Mouse (Mus musculus): ENCODE results near the gene Dph1.

Dph1 gene

DNA sequence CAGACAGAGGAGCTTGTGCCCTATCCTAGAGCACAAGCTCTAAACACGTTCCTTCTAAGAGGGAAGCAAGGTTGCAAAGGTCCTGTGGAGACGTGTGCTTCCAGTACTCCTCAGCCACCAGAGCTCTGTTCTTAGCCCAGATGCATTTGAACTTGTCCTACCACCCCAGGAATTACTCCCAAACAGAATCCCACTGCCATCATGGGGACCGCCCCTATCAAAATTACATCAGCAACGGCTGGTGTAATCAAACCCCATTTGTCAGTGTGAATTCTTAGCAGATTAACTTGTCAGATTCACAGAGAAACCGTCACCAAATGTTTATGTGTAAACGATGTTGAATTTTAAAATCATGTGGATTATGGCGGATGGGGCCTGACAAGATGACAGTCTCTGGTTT is 30.1 kb downstream of the Dph1 start:
- DNase-seq (ENCODE audit: low read depth, low spot score) = no peak

GRCm38 (mm10) chr11:75159564-75159963 is 31.5 kb downstream of the Dph1 start:
- DNase-seq (ENCODE audit: low read depth, low spot score) = peak; percentile 41

DNA sequence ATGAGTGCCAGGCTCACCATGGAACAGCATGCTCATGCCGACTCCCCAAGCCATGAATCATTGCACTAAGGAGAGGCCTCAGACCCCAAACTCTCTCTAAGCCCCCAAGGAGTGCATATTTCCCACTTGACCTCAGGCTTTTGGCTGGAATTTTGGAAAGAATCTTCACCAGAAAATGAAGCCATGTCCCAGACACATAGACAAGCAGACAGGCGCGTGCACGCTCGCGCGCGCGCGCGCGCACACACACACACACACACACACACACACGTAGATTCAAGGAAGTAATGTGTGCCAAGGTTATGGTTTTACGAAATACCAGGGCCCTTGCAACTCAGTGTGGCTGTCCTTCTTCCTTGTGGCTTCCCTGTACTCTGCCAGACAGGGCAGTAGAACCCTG is 32.6 kb downstream of the Dph1 start:
- no peak for DNase-seq (ENCODE audit: low read depth, low spot score)

GRCm38 (mm10) chr11:75157901-75158300 is 33.1 kb downstream of the Dph1 start:
- no peak for DNase-seq (ENCODE audit: low read depth, low spot score)

DNA sequence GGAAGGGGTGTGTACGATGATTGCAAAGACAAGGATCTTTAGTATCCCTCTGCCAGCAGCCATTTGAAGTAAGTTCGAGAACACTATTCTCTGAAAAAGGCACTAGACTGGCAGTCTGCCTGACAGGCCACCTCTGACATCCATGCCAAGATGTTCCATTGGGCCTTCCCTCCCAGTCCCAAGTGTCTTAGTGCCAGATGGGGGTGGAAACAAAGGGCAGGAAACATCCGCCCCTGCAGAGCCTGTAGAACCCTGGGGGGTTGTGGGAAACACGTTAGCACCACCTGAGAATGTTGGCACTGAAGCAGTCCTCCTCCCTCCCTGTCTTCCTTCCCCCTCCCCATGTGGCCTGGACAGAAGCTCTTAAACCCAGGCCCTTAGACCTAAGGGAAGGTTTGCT is 34.0 kb downstream of the Dph1 start:
- no peak for DNase-seq (ENCODE audit: low read depth, low spot score)

DNA sequence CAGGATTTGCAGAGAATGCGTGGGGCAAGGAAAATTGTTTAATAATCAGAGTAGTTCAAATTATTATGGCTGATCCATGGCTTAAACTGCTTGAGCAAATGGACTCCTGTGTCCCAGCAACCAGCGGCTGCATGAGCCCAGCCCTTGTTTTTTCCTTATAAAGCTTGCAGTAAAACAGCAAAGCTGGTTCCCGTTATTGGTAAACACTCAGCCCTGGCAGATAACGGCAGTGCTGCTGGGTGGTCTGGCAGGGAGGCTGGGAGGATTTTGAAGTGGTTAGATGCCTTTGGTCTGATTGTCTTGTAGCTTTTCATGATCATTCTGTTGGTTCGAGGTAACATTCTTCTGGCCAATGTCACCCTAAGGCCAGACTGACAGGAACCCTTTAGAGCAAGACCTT is 34.6 kb downstream of the Dph1 start:
- DNase-seq (ENCODE audit: low read depth, low spot score) = no peak

DNA sequence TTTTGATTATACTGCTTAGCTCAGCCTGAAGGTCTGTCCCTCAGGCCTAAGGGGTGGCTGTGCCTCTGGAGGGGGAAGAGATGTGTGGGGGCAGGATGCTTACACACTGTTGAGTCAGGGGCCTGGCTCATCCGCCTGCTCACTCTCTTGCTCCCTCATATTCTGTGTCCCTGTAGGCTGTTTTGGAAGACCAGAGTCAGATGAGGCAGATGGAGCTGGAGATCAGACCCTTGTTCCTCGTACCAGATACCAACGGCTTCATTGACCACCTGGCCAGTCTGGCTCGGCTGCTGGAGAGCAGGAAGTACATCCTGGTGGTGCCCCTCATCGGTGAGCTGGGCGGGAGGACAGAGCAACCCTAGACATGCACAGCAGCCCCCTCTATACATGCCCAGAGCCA is 35.1 kb downstream of the Dph1 start:
- no peak for DNase-seq (ENCODE audit: low read depth, low spot score)

- no peak for DNase-seq (ENCODE audit: low read depth, low spot score)
These were observed 36.9 kb downstream of the Dph1 start for GRCm38 (mm10) chr11:75154053-75154585.

DNA sequence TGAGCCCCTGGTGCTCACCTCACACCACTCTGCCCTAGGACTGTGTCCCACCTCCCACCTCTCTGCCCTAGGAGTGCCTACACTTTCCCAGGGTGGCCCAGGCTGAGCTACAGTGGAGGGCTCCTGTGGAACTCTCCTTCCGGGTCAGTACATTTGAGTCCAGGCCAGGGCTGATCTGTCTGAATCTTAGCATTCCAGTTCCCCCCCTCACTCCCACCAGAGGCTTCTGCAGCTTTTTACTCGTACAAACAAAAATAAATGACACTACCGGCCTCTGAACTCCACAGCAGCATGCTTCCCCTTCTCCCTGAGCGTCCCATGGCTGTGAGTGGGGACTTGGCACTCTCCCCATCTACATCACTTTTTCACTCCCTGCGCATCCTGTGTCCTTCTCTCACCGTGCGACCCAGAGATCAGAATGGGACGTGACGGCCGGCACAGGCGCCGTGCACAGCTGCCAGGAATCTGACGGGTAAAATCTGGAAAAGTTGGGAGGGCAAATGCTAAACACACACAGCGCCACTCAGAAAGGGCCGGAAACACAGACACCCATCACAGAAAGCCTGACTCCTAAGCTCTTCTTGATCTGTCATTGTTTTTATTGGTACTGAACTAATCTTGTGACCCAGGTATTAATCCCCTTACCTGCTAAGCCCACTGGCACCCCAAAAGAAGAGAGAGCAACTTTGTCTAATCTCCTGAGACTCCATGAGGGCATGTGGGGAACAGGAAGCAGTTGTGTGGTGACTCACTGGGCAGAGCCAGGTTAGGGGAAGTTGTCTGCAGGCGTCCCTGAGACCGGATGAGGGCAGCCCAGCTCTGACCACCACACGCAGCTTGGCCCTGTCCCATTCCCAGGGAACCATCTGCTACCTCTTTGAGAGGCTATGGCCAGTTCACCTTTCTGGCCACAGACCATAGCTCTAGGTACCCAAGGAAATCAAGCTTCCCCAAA is 38.2 kb downstream of the Dph1 start:
- DNase-seq (ENCODE audit: low read depth, low spot score) = no peak

GRCm38 (mm10) chr11:75150346-75150745 is 40.7 kb downstream of the Dph1 start:
- no peak for DNase-seq (ENCODE audit: low read depth, low spot score)

DNA sequence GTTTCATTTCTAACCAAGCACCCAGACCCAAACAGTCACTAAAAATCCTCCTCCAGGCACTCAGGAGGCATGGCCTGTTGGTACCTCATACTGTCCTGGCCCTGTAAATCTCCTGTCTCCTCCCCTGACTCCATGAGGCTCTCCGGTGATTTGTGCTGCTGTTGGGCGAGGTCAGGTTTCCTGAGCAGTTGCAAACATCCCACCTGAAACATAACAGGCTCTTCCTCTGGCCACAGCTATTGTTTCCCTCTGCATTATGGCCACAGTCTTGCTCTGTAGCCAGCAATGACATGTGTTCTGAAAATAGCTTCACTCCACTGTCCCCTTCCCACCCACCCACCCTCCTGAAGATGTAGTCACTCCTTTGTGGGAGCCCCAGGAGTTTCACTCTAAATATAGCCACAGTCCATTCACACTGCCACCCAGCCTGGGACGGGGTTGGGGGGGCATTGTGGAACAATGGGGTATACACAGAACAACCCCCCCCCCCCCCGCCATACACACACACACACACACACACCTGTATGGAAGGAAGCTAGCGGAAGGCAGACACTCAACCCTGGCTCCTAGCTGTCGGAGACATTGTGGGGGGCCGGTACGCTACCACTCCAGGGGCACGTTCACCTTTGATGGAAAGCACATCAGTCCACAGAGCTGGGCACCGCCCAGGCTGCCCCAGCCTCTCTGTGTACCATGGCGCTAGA is 42.6 kb downstream of the Dph1 start:
- DNase-seq (ENCODE audit: low read depth, low spot score) = no peak

GRCm38 (mm10) chr11:75147846-75148168 is 43.2 kb downstream of the Dph1 start:
- DNase-seq (ENCODE audit: low read depth, low spot score) = peak; percentile 49

- DNase-seq (ENCODE audit: low read depth, low spot score) = peak; percentile 50
These were observed 43.8 kb downstream of the Dph1 start for GRCm38 (mm10) chr11:75147106-75147845.

GRCm38 (mm10) chr11:75145841-75146240 is 45.2 kb downstream of the Dph1 start:
- no peak for DNase-seq (ENCODE audit: low read depth, low spot score)

- DNase-seq (ENCODE audit: low read depth, low spot score) = peak; percentile 41
These were observed 48.3 kb downstream of the Dph1 start for GRCm38 (mm10) chr11:75142749-75143148.

GRCm38 (mm10) chr11:75141913-75142312 is 49.1 kb downstream of the Dph1 start:
- DNase-seq (ENCODE audit: low read depth, low spot score) = peak; percentile 44

- DNase-seq (ENCODE audit: low read depth, low spot score) = no peak
These were observed 50.0 kb downstream of the Dph1 start for GRCm38 (mm10) chr11:75141038-75141437.

- DNase-seq (ENCODE audit: low read depth, low spot score) = no peak
These were observed 50.6 kb downstream of the Dph1 start for GRCm38 (mm10) chr11:75140431-75140830.

DNA sequence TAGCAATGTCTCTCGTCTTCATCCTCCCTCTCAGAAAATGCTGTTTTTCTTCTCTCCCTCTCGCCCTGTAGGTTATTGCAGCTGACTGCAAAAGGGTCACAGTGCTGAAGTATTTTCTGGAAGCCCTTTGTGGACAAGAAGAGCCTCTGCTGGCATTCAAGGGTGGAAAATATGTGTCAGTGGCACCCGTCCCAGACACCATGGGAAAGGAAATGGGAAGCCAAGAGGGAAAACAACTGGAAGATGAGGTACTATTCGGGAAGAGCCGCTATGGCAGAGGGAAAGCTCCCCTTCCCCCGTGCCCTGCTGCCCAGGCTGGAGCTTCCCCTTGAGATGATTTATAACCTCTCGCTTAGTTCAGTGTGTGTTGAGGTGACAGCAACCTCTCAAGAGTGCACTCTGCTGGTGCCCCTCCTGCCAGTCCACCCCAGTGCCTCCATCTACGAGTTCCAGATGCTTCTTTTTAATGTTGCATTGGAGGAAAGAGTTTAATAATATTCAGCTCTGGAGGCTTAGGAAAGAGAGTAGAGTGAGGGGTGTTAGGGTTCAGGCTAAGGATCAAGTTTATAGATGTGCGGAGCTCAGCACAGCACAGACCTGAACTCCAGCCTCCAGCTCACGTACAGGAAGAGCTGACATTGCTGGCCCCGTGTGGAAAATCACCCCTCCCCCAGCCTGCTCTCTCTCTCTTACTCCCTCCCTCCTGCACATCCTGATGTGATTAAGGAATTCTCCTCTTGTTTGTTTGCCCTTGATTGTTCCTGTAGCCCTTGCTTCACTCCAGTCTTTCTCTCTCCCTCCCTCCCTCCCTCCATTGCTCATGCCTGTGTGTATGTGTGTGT is 51.7 kb downstream of the Dph1 start:
- peak; percentile 26 for DNase-seq (ENCODE audit: low read depth, low spot score)

- no peak for DNase-seq (ENCODE audit: low read depth, low spot score)
These were observed 54.2 kb downstream of the Dph1 start for GRCm38 (mm10) chr11:75136666-75137398.

Measured in ZHBTc4 (cell line).